Mouse (Mus musculus) myocyte (in vitro differentiated cells): ENCODE data around the gene Eftud2.
A peak's percentile ranks its signal among the peaks of the same experiment; 100 is the strongest.

Experiments used
- CEBPB ChIP-seq: IDR thresholded peaks from 2 replicates; pipeline ENCODE4 v1.6.1; 2011; ENCODE audit warnings: mild to moderate bottlenecking, moderate library complexity; ENCODE audit not compliant: poor library complexity, insufficient read depth, severe bottlenecking
- MAX ChIP-seq: IDR thresholded peaks from one replicate; pipeline ENCODE4 v1.6.1; 2011; ENCODE audit warnings: low read depth, mild to moderate bottlenecking, control low read depth
- POLR2A ChIP-seq: IDR thresholded peaks from one replicate; pipeline ENCODE4 v1.6.1; 2011; ENCODE audit warnings: low read depth, mild to moderate bottlenecking, control low read depth, moderate library complexity; ENCODE audit not compliant: insufficient read length
- POLR2AphosphoS2 ChIP-seq: IDR thresholded peaks from one replicate; pipeline ENCODE4 v1.6.1; 2011; ENCODE audit warnings: low read depth, control low read depth; ENCODE audit not compliant: insufficient read length
- SRF ChIP-seq: IDR thresholded peaks from one replicate; pipeline ENCODE4 v1.6.1; 2011; ENCODE audit warnings: low read depth; ENCODE audit not compliant: control insufficient read depth, insufficient read length
- TCF12 ChIP-seq: IDR thresholded peaks from one replicate; pipeline ENCODE4 v1.6.1; 2011; ENCODE audit warnings: mild to moderate bottlenecking, control low read depth; ENCODE audit not compliant: poor library complexity, insufficient read depth, severe bottlenecking
- USF1 ChIP-seq: IDR thresholded peaks from one replicate; pipeline ENCODE4 v1.6.1; 2011; ENCODE audit warnings: low read depth, mild to moderate bottlenecking, control low read depth, moderate library complexity

DNA sequence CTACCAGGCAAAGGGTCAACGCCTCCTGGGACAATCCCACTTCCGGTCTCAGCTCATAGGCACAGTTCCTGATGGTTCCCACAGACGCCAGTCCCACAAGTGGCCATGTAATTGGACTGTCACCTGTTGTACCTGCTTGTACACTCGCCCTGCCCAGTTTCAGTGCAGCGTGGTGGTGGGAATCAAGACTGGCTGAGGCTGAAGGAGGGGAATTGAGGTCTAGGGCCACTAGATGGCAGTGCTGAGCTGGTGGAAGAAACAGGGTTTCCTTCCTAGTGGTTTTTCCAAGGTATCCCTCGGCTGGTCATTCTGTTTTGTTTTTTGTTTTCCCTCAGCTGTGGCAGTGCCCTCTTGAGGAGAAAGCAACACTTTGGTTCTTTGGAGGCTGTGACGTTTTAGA is 20.0 kb upstream of the Eftud2 start, which contains the start of gene Gfap:
- TF ChIP-seq POLR2A (no peak), TCF12 (no peak), POLR2AphosphoS2 (peak; percentile 44), CEBPB (no peak), MAX (no peak), SRF (no peak), USF1 (no peak)
